Mouse (Mus musculus) intestine, embryonic 15.5 days (tissue): Measurements from ENCODE around the gene Hic2. TPM values are rescaled to one million over a fixed set of nuclear protein-coding genes. Genes with fewer than 3 reads are reported as not detected.

ENCODE experiments used
- ATAC-seq: fragments of 200-750 bp; cut with Nextera tagmentation; 2 replicates; pipeline ENCODE4 v1.8.0; 2017; ENCODE audit warnings: moderate TSS enrichment, moderate library complexity
- H3K27ac ChIP-seq: fragments of 300-500 bp; sonication (generic); 2 replicates; pipeline ENCODE4 v1.5.1; 2015; ENCODE audit warnings: mild to moderate bottlenecking, inconsistent platforms
- H3K27me3 ChIP-seq: fragments of 300-500 bp; sonication (generic); replicated peaks from 2 replicates; pipeline ENCODE4 v1.6.1; 2015; ENCODE audit warnings: inconsistent platforms
- H3K36me3 ChIP-seq: fragments of 300-500 bp; sonication (generic); 2 replicates; pipeline ENCODE4 v1.6.1; 2015; ENCODE audit warnings: inconsistent platforms
- H3K4me1 ChIP-seq: fragments of 300-500 bp; sonication (generic); replicated peaks from 2 replicates; pipeline ENCODE4 v1.6.1; 2015; ENCODE audit warnings: inconsistent platforms
- H3K4me2 ChIP-seq: fragments of 300-500 bp; sonication (generic); replicated peaks from 2 replicates; pipeline ENCODE4 v1.6.1; 2015; ENCODE audit warnings: mild to moderate bottlenecking, inconsistent platforms
- H3K4me3 ChIP-seq: fragments of 300-500 bp; sonication (generic); replicated peaks from 2 replicates; pipeline ENCODE4 v1.5.1; 2015; ENCODE audit warnings: inconsistent platforms
- H3K9ac ChIP-seq: fragments of 300-500 bp; sonication (generic); 2 replicates; pipeline ENCODE4 v1.6.1; 2015; ENCODE audit warnings: inconsistent platforms
- H3K9me3 ChIP-seq: fragments of 300-500 bp; sonication (generic); 2 replicates; pipeline ENCODE4 v1.6.1; 2016; ENCODE audit warnings: inconsistent platforms
- WGBS: fragments of 180-500 bp; shearing (Covaris S2); methylation state at CpG from one replicate; pipeline ENCODE4 v1.1.7; 2015; 5-methylcytosine and 5-hydroxymethylcytosine counted together
- polyA plus RNA-seq: library from polyadenylated mRNA; unstranded; fragments of >200 nt; fragmentation: Nextera tagmentation; extraction: Ambion mirVana; gene quantifications from 2 replicates; pipeline ENCODE4 v1.2.1, GENCODE M21; 2015

The Hic2 gene
- polyA plus RNA-seq, 1 experiment from 2014 or later: 5.8 TPM

DNA sequence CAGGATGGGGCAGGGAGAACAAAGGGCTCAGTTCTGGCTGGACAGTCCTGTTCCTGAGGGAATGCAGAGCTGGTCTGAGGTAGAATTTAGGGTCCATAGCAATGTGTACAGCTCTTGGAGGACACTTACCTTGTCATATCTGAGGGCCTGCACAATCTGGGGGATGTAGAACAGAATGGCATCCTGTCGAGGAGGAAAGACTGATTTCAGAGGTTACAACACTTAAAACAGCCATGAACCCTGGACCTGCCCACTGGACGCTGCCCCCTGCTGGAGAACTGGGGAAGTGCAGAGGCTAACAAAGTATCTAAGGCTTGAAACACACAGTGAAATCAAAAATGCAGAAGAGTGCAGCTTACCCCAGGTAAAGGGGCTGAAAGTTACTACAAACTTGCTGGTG lies 59.4 kb downstream of the Hic2 start:
- Histone ChIP-seq H3K27ac (no peak overlapping the region), H3K36me3 (peaks cover 33% of the 10 kb centered on the region), H3K4me3 (no peak overlapping the region), H3K4me2 (no peak overlapping the region), H3K4me1 (no peaks in the 10 kb centered on the region), H3K9ac (no peak overlapping the region), H3K27me3 (no peaks in the 10 kb centered on the region), H3K9me3 (no peaks in the 10 kb centered on the region)
- 2% methylated on average over 2 of the region's 2 CpGs for WGBS
- ATAC-seq: peak; percentile 31; the same call in 1 of the 2 replicates

DNA sequence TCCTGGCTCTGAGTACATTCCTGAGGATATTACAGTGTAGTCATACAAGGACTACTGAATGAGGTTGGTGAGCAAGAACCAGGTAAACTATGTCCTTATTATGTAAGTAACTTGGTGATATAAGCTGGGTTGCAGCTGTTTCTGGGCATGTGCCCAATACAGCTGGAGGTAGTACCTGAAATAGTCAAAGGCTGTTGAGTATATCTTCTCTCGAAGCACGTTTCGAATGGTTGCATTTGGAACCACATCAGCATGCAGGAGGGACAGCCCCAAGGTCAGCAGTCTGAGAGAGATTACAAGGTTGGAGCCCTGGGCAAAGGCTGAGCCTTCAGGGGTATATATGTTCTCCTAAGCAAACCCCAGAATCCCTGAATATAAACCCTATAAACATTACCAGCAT lies 67.4 kb downstream of the Hic2 start:
- Histone ChIP-seq H3K9ac (no peak overlapping the region), H3K4me1 (no peaks in the 10 kb centered on the region), H3K4me3 (no peak overlapping the region), H3K36me3 (peaks cover 22% of the 10 kb centered on the region), H3K4me2 (no peak overlapping the region), H3K27me3 (no peaks in the 10 kb centered on the region), H3K9me3 (no peaks in the 10 kb centered on the region), H3K27ac (no peak overlapping the region)
- WGBS: 98% methylated on average over 3 of the region's 3 CpGs
- ATAC-seq: no peak

DNA sequence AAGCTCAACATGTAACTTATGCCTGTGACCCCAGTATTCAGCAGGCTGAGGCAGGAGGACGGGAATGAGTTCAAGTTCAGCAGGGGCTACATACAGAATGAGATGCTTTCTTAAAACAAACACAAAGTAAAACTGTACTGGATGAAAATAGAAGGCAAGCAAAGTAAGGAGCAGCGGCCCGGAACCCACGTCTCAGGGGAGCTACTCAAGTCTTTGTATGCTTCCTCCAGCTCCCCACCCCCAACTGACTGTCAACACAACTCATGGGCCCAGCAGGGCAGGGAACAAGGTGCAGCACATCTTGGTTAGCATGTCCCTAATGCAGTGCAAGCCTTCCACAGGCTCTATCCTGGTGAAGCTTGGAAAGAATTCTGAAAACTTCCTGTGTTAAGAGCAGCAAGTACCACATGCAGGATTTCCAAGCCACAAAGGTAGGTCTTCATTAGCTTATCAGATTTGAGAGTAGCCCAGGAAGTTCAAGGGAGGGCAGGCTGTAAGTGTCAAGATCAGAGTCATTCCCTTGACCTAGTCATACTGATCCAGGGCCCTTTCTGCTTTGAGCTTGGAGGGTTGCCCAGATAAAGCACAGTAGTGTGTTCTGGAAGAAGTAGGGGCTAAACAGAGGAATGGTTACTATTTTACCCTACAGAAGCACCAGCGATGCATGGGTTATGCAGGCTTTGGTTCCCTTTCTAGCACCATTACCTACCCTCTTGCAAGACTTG lies 70.3 kb downstream of the Hic2 start:
- H3K4me2 ChIP-seq: no peak overlapping the region
- H3K27ac ChIP-seq: no peak overlapping the region
- no peaks in the 10 kb centered on the region for H3K9me3 ChIP-seq
- 89% methylated on average over 5 of the region's 5 CpGs for WGBS
- H3K9ac ChIP-seq: no peak overlapping the region
- no peak for ATAC-seq
- peaks cover 6% of the 10 kb centered on the region for H3K36me3 ChIP-seq
- H3K27me3 ChIP-seq: no peaks in the 10 kb centered on the region
- H3K4me1 ChIP-seq: no peaks in the 10 kb centered on the region
- no peak overlapping the region for H3K4me3 ChIP-seq

DNA sequence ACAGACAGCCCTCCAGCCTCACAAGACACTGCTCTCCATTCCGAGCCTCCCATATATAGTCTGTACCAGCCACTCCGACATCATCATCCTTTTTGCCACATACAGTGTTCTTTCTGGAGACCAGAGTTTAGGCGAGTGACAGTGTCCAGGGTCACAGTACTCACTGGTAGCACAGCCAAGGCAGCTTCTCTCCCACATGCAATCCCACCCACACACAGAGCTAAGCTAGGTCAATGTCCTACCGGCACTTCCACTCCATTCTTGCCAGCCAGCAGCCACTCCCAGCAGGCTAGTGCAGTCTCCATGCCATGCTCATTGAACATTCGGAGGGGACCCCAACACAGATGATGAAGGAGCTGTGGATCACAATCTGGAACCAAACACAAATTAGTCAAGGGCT lies 74.1 kb downstream of the Hic2 start:
- Histone ChIP-seq H3K27me3 (no peaks in the 10 kb centered on the region), H3K9ac (no peak overlapping the region), H3K36me3 (peaks cover 7% of the 10 kb centered on the region), H3K4me3 (no peak overlapping the region), H3K27ac (no peak overlapping the region), H3K4me1 (no peaks in the 10 kb centered on the region), H3K4me2 (no peak overlapping the region), H3K9me3 (no peaks in the 10 kb centered on the region)
- WGBS: 94% methylated on average over 5 of the region's 5 CpGs
- ATAC-seq: no peak

DNA sequence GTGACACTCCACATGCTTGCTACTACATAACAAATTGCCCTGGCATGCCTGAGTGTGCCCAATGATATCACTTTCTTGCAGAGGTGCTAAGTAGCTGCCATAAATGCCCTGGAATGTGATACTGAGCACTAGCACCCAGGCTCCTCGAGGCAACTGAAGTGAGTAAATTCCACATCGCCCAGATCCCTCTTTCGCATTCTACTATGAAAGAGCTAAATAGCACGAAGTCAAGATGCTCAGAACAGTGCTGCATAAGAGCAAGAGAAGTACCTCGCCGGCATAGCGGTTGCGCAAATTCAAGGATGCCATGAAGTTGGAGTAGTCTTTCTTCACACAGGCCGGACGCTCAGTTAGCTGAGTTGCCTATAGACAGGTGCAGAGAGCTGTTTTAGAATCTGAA lies 75.7 kb downstream of the Hic2 start:
- WGBS: 91% methylated on average over 10 of the region's 10 CpGs
- Histone ChIP-seq H3K4me1 (no peaks in the 10 kb centered on the region), H3K36me3 (peaks cover 7% of the 10 kb centered on the region), H3K9me3 (no peaks in the 10 kb centered on the region), H3K9ac (no peak overlapping the region), H3K27ac (no peak overlapping the region), H3K4me2 (no peak overlapping the region), H3K27me3 (no peaks in the 10 kb centered on the region), H3K4me3 (no peak overlapping the region)
- ATAC-seq: no peak

DNA sequence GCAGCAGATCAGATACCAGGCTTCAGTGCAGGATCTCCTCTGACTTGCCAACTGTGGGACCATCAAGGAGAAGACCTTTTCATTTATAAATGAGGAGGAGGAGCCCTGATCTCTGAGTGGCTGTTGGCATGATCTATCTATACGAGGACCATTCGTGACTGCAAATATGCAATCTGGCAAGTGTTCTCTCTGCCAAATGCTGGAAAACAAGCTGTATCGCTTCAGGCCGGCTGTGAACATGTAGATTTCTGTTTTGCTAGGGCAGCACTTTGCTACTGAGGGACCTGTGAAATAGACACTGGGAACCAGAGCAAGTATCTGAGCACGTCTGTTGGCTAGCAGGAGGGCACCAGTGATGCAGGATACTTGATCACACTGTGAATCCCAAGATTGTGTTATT lies 79.2 kb downstream of the Hic2 start:
- H3K27me3 ChIP-seq: no peaks in the 10 kb centered on the region

More for the DNA sequence above, 79.2 kb downstream of the Hic2 start:
- H3K27ac ChIP-seq: no peak overlapping the region
- H3K9ac ChIP-seq: no peak overlapping the region
- no peak overlapping the region for H3K4me3 ChIP-seq
- H3K36me3 ChIP-seq: peaks cover 7% of the 10 kb centered on the region
- no peak overlapping the region for H3K4me2 ChIP-seq
- 90% methylated on average over 5 of the region's 5 CpGs for WGBS
- H3K9me3 ChIP-seq: no peaks in the 10 kb centered on the region
- H3K4me1 ChIP-seq: no peaks in the 10 kb centered on the region
- no peak for ATAC-seq

Other genes starting within 250 kb of the Hic2 start
- 13.7 and 17.1 TPM in 2 replicates for gene Ypel1, start 163.9 kb upstream of the Hic2 start, polyA plus RNA-seq
- 121 and 129 TPM in 2 replicates for gene Ppil2, start 122.3 kb upstream of the Hic2 start, polyA plus RNA-seq
- gene 2610318N02Rik, start 108.4 kb upstream of the Hic2 start, polyA plus RNA-seq: 34.5 and 39.0 TPM in 2 replicates
- 134 and 192 TPM in 2 replicates for gene Sdf2l1, start 101.2 kb upstream of the Hic2 start, polyA plus RNA-seq
- 33.5 and 35.1 TPM in 2 replicates for gene Ydjc, start 89.0 kb upstream of the Hic2 start, polyA plus RNA-seq
- 1.9 and 2.3 TPM in 2 replicates for gene Ccdc116, start 86.3 kb upstream of the Hic2 start, polyA plus RNA-seq
- gene Ube2l3, start 30.9 kb upstream of the Hic2 start, polyA plus RNA-seq: 352 and 386 TPM in 2 replicates
- 0.57 and 0.67 TPM in 2 replicates for gene Rimbp3, start 25.0 kb upstream of the Hic2 start, polyA plus RNA-seq
- gene Tmem191c, start 42.5 kb downstream of the Hic2 start, polyA plus RNA-seq: 12.7 and 17.6 TPM in 2 replicates
- 3.1 and 4.2 TPM in 2 replicates for gene Serpind1, start 97.8 kb downstream of the Hic2 start, polyA plus RNA-seq
- gene Snap29, start 172.4 kb downstream of the Hic2 start, polyA plus RNA-seq: 13.5 and 14.4 TPM in 2 replicates
- 25.9 and 30.1 TPM in 2 replicates for gene Pi4ka, start 172.7 kb downstream of the Hic2 start, polyA plus RNA-seq
- 53.3 and 57.8 TPM in 2 replicates for gene Crkl, start 218.4 kb downstream of the Hic2 start, polyA plus RNA-seq